Mouse (Mus musculus) embryonic facial prominence, embryonic 11.5 days (tissue): ENCODE data around the gene Cnn2. TPM values are rescaled to one million over a fixed set of nuclear protein-coding genes. Genes with fewer than 3 reads are reported as not detected.

Experiments used
- ATAC-seq: fragments of 200-750 bp; cut with Nextera tagmentation; replicated peaks from 2 replicates; pipeline ENCODE4 v1.8.0; 2017; ENCODE audit warnings: low read depth; ENCODE audit not compliant: insufficient number of reproducible peaks, low FRiP score, low TSS enrichment
- DNase-seq: peaks from one replicate; pipeline ENCODE4 v3.0.0-alpha.2; 2015; ENCODE audit warnings: low spot score
- H3K27ac ChIP-seq: fragments of 300-500 bp; sonication (generic); replicated peaks from 2 replicates; pipeline ENCODE4 v1.5.1; 2014; ENCODE audit warnings: mild to moderate bottlenecking, low read depth, low read length, control low read depth
- H3K27me3 ChIP-seq: fragments of 300-500 bp; sonication (generic); 2 replicates; pipeline ENCODE4 v1.6.1; 2014; ENCODE audit warnings: mild to moderate bottlenecking, low read length, moderate library complexity, mixed read lengths; ENCODE audit not compliant: control insufficient read depth, insufficient read depth
- H3K36me3 ChIP-seq: fragments of 300-500 bp; sonication (generic); replicated peaks from 2 replicates; pipeline ENCODE4 v1.6.1; 2014; ENCODE audit warnings: low read depth, mild to moderate bottlenecking, low read length, moderate library complexity, mixed read lengths; ENCODE audit not compliant: control insufficient read depth, insufficient read depth
- H3K4me1 ChIP-seq: fragments of 300-500 bp; sonication (generic); 2 replicates; pipeline ENCODE4 v1.6.1; 2014; ENCODE audit warnings: low read length, mixed read lengths; ENCODE audit not compliant: control insufficient read depth, insufficient read depth
- H3K4me2 ChIP-seq: fragments of 300-500 bp; sonication (generic); 2 replicates; pipeline ENCODE4 v1.6.1; 2014; ENCODE audit warnings: low read depth, mild to moderate bottlenecking, control low read depth, low read length, moderate library complexity
- H3K4me3 ChIP-seq: fragments of 300-500 bp; sonication (generic); 2 replicates; pipeline ENCODE4 v1.5.1; 2014; ENCODE audit warnings: low read depth, low read length, control low read depth
- H3K9ac ChIP-seq: fragments of 300-500 bp; sonication (generic); replicated peaks from 2 replicates; pipeline ENCODE4 v1.6.1; 2014; ENCODE audit warnings: mild to moderate bottlenecking, control low read depth, low read length
- H3K9me3 ChIP-seq: fragments of 300-500 bp; sonication (generic); replicated peaks from 2 replicates; pipeline ENCODE4 v1.6.1; 2016; ENCODE audit warnings: mild to moderate bottlenecking, low read length, inconsistent platforms, mixed read lengths; ENCODE audit not compliant: control insufficient read depth
- WGBS: fragments of 180-500 bp; shearing (Covaris S2); extraction: QIAGEN DNeasy Blood & Tissue Kit; methylation state at CpG from one replicate; pipeline ENCODE4 v1.1.7; 2014; 5-methylcytosine and 5-hydroxymethylcytosine counted together
- polyA plus RNA-seq: library from polyadenylated mRNA; unstranded; fragments of >200 nt; fragmentation: Nextera tagmentation; extraction: Ambion mirVana; gene quantifications from 2 replicates; pipeline ENCODE4 v1.2.1, GENCODE M21; 2014

Cnn2 gene
- polyA plus RNA-seq, 1 experiment from 2014 or later = 255 TPM

- Histone ChIP-seq H3K9ac (peak overlapping the region; percentile 86), H3K27me3 (no peaks in the 10 kb centered on the region), H3K4me2 (peak overlapping the region; percentile 80), H3K36me3 (peaks cover 5% of the 10 kb centered on the region), H3K4me3 (peak overlapping the region; percentile 99), H3K9me3 (no peaks in the 10 kb centered on the region), H3K27ac (no peak overlapping the region), H3K4me1 (no peaks in the 10 kb centered on the region)
- DNase-seq (no peak), ATAC-seq (no peak)
- WGBS = 13% methylated on average over 10 of the region's 10 CpGs
Measured at GRCm38 (mm10) chr10:79960671-79961294, 27.6 kb upstream of the Cnn2 start.

DNA sequence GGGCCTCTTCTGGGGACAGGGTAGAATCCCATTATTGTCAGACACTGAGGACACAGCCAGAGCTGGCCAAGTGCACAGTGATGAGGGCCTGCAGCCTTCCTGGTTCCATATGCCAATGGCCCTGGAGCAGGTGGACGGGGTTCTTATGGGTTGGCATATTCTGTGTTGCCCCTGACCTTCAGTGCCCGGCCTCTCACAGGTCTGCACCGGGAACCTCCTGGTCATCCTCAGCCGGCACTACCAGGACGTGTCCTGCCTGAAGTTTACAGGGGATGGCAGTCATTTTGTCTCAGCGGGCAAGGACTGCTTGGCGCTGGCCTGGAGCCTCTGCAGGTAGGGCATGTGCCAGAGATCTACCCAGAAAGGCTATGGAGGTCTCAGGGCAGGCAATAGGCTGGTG is 23.7 kb upstream of the Cnn2 start:
- H3K27ac ChIP-seq = no peak overlapping the region
- no peak overlapping the region for H3K4me3 ChIP-seq
- no peak for ATAC-seq
- 93% methylated on average over 7 of the region's 7 CpGs for WGBS
- no peak overlapping the region for H3K9ac ChIP-seq
- H3K4me2 ChIP-seq = no peak overlapping the region
- H3K36me3 ChIP-seq = peaks cover 12% of the 10 kb centered on the region
- H3K9me3 ChIP-seq = no peaks in the 10 kb centered on the region
- no peaks in the 10 kb centered on the region for H3K4me1 ChIP-seq
- DNase-seq = no peak
- H3K27me3 ChIP-seq = no peaks in the 10 kb centered on the region

- no peaks in the 10 kb centered on the region for H3K4me1 ChIP-seq
- H3K9ac ChIP-seq = no peak overlapping the region
- no peaks in the 10 kb centered on the region for H3K9me3 ChIP-seq
- 88% methylated on average over 5 of the region's 5 CpGs for WGBS
- no peak overlapping the region for H3K4me3 ChIP-seq
- H3K27me3 ChIP-seq = no peaks in the 10 kb centered on the region; the same call in 1 of the 2 replicates
- no peak for ATAC-seq
- H3K27ac ChIP-seq = no peak overlapping the region
- H3K4me2 ChIP-seq = no peak overlapping the region
- peaks cover 12% of the 10 kb centered on the region for H3K36me3 ChIP-seq
- DNase-seq = no peak
Measured at GRCm38 (mm10) chr10:79965325-79965724, 23.1 kb upstream of the Cnn2 start.

GRCm38 (mm10) chr10:79966886-79967400 is 21.4 kb upstream of the Cnn2 start:
- 93% methylated on average over 5 of the region's 5 CpGs for WGBS
- no peak overlapping the region for H3K4me3 ChIP-seq
- peaks cover 2% of the 10 kb centered on the region; the same call in 1 of the 2 replicates for H3K27me3 ChIP-seq
- H3K4me1 ChIP-seq = no peaks in the 10 kb centered on the region
- no peak overlapping the region for H3K4me2 ChIP-seq
- H3K27ac ChIP-seq = no peak overlapping the region
- no peak for DNase-seq
- no peaks in the 10 kb centered on the region for H3K9me3 ChIP-seq
- peaks cover 12% of the 10 kb centered on the region for H3K36me3 ChIP-seq
- H3K9ac ChIP-seq = no peak overlapping the region
- no peak for ATAC-seq

DNA sequence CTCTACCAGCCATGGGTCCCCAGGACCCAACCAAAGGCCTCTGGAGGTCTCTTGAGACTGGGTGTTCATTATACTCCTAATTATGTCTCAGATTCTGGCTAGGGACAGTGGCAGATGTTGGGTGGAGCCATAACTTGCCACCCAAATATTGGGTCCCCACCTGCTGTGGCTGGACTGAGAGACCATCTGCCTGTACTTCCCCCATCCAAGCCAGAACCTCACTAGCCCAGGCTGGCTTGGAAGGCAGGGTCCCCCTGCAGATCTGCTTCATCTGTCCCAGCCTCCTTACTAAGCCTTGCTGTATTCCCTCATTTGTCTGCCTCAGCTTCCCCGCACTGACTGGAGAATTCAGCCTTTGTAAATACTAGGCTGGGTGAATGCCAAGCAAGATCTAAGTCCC is 20.2 kb upstream of the Cnn2 start:
- no peak overlapping the region for H3K4me2 ChIP-seq
- WGBS = 89% methylated on average over 1 of the region's 1 CpGs
- no peak for ATAC-seq
- no peak overlapping the region for H3K27ac ChIP-seq
- H3K27me3 ChIP-seq = peaks cover 2% of the 10 kb centered on the region; the same call in 1 of the 2 replicates
- H3K9ac ChIP-seq = no peak overlapping the region
- H3K36me3 ChIP-seq = peaks cover 7% of the 10 kb centered on the region
- no peak overlapping the region for H3K4me3 ChIP-seq
- DNase-seq = no peak
- no peaks in the 10 kb centered on the region for H3K4me1 ChIP-seq
- no peaks in the 10 kb centered on the region for H3K9me3 ChIP-seq

DNA sequence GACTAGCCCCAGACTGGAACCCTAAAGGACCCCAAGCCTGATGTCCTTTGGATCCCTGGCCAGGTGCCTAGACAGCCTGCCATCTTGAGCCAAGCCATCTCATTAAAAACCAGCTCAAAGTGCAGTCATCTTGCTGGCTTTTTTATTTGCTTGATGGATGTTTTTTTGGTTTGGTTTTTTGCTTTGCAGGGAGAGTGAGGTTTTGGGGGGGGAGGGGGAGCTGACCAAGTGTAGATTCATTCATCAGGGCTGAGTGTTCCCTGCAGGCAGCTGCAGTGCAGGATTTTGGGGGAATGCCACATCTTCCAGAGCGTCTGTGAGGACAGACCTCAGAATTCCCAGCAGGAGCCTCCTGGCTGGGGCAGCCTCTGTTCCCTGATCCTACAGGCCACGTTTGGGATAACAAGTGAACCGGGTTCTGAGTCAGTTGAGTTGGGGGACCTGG is 19.2 kb upstream of the Cnn2 start:
- no peak overlapping the region for H3K4me3 ChIP-seq
- H3K27ac ChIP-seq = no peak overlapping the region
- DNase-seq (no peak), ATAC-seq (no peak)
- no peaks in the 10 kb centered on the region for H3K9me3 ChIP-seq
- H3K36me3 ChIP-seq = peaks cover 7% of the 10 kb centered on the region
- H3K27me3 ChIP-seq = peaks cover 2% of the 10 kb centered on the region; the same call in 1 of the 2 replicates
- no peak overlapping the region for H3K9ac ChIP-seq
- no peaks in the 10 kb centered on the region for H3K4me1 ChIP-seq
- 16% methylated on average over 3 of the region's 3 CpGs for WGBS
- H3K4me2 ChIP-seq = no peak overlapping the region

GRCm38 (mm10) chr10:79970415-79971182 is 17.8 kb upstream of the Cnn2 start, which contains the start of gene Grin3b:
Gene Grin3b (plus strand): TSS chr10:79970715.
- Histone ChIP-seq H3K4me2 (peak within 1 kb of the TSS; percentile 89), H3K9ac (peak within 1 kb of the TSS; percentile 61), H3K27me3 (peaks cover 2% of the 10 kb centered on the region; the same call in 1 of the 2 replicates), H3K9me3 (no peaks in the 10 kb centered on the region), H3K36me3 (peaks cover 7% of the 10 kb centered on the region), H3K4me1 (no peaks in the 10 kb centered on the region), H3K27ac (no peak within 1 kb of the TSS), H3K4me3 (peak within 1 kb of the TSS; percentile 46)
- ATAC-seq (no peak), DNase-seq (peak; percentile 52)
- WGBS = 7% methylated on average over 44 of the region's 47 CpGs

- peak overlapping the region; percentile 89 for H3K4me2 ChIP-seq
- peak overlapping the region; percentile 46 for H3K4me3 ChIP-seq
- peak; percentile 68 for DNase-seq
- peaks cover 7% of the 10 kb centered on the region for H3K36me3 ChIP-seq
- H3K27ac ChIP-seq = no peak overlapping the region
- H3K9me3 ChIP-seq = no peaks in the 10 kb centered on the region
- peaks cover 2% of the 10 kb centered on the region; the same call in 1 of the 2 replicates for H3K27me3 ChIP-seq
- ATAC-seq = no peak
- H3K9ac ChIP-seq = peak overlapping the region; percentile 61
- WGBS = 2% methylated on average over 21 of the region's 21 CpGs
- no peaks in the 10 kb centered on the region for H3K4me1 ChIP-seq
Measured at GRCm38 (mm10) chr10:79971183-79971497, 17.2 kb upstream of the Cnn2 start.
